Mouse (Mus musculus) CH12.LX (cell line): Measurements from ENCODE around the gene Map9. TPM values are rescaled to one million over a fixed set of nuclear protein-coding genes. Genes with fewer than 3 reads are reported as not detected.

Source experiments
- DNase-seq: peaks from one replicate; pipeline ENCODE4 v3.0.0-alpha.2; 2013; ENCODE audit errors: extremely low read depth
- H3K27ac ChIP-seq: 2 replicates; pipeline ENCODE4 v1.5.1; 2012; ENCODE audit warnings: low read depth, mild to moderate bottlenecking, control low read depth, moderate library complexity; ENCODE audit not compliant: insufficient read depth
- H3K27me3 ChIP-seq: replicated peaks from 2 replicates; pipeline ENCODE3; 2012; ENCODE audit warnings: inconsistent platforms
- H3K36me3 ChIP-seq, 2 experiments: replicated peaks in 1 of 2; 2 replicates each; pipeline versions ENCODE3 to v1.6.1; 2012; ENCODE audit warnings: inconsistent platforms in 1 of 2, low read length in 1 of 2, mild to moderate bottlenecking in 1 of 2, mixed read lengths in 1 of 2, moderate library complexity in 1 of 2; ENCODE audit not compliant: control insufficient read depth in 1 of 2, insufficient read depth in 1 of 2
- H3K4me1 ChIP-seq, 2 experiments: 2 replicates each; pipeline ENCODE4 v1.6.1; 2012; ENCODE audit warnings: inconsistent platforms in 1 of 2, moderate library complexity in 1 of 2; ENCODE audit not compliant: insufficient read depth in 2 of 2, control insufficient read depth in 1 of 2
- H3K4me2 ChIP-seq: 2 replicates; pipeline ENCODE4 v1.6.1; 2012; ENCODE audit warnings: low read depth, mild to moderate bottlenecking, control low read depth; ENCODE audit not compliant: poor library complexity, insufficient read depth, severe bottlenecking
- H3K4me3 ChIP-seq, 3 experiments: fragments of 150-350 bp in 1 of 3; sonication (generic) in 1 of 3; replicated peaks in 1 of 3; 2 replicates each; pipeline versions ENCODE3 to v1.5.1; 2011 to 2012; ENCODE audit warnings: low read depth in 2 of 3, low read length in 2 of 3, mild to moderate bottlenecking in 2 of 3, moderate library complexity in 2 of 3, control low read depth in 1 of 3, improper control_type of control experiment in 1 of 3, inconsistent platforms in 1 of 3, mixed read lengths in 1 of 3; ENCODE audit not compliant: poor library complexity in 1 of 3
- H3K79me2 ChIP-seq: replicated peaks from 2 replicates; pipeline ENCODE4 v1.6.1; 2012; ENCODE audit warnings: mild to moderate bottlenecking, moderate library complexity; ENCODE audit not compliant: control insufficient read depth, poor library complexity, insufficient read depth, severe bottlenecking; ENCODE audit errors: extremely low read depth
- H3K9ac ChIP-seq: 2 replicates; pipeline ENCODE4 v1.6.1; 2012; ENCODE audit warnings: low read depth, mild to moderate bottlenecking, control low read depth, moderate library complexity; ENCODE audit not compliant: insufficient read depth
- H3K9me3 ChIP-seq: replicated peaks from 2 replicates; pipeline ENCODE3; 2012; ENCODE audit warnings: low read length, inconsistent platforms, mixed read lengths
- CHD1 ChIP-seq: IDR thresholded peaks from 2 replicates; pipeline ENCODE4 v1.6.1; 2012; ENCODE audit warnings: low read depth, low read length, improper control_type of control experiment, inconsistent platforms
- CTCF ChIP-seq, 2 experiments: IDR thresholded peaks in 1 of 2; conservative IDR thresholded peaks in 1 of 2; 2 replicates each; pipeline ENCODE4 v1.5.1; 2011 to 2012; ENCODE audit warnings: low read depth in 2 of 2, low read length in 2 of 2, improper control_type of control experiment in 1 of 2, inconsistent platforms in 1 of 2, mild to moderate bottlenecking in 1 of 2, moderate library complexity in 1 of 2
- E2F4 ChIP-seq: IDR thresholded peaks from 2 replicates; pipeline ENCODE4 v1.6.1; 2011; ENCODE audit warnings: low read depth, low read length, improper control_type of control experiment; ENCODE audit not compliant: insufficient replicate concordance
- ELF1 ChIP-seq: IDR thresholded peaks from 2 replicates; pipeline ENCODE4 v1.6.1; 2014; ENCODE audit warnings: low read depth, mild to moderate bottlenecking, inconsistent platforms, low read length, improper control_type of control experiment
- IRF4 ChIP-seq: IDR thresholded peaks from 2 replicates; pipeline ENCODE4 v1.6.1; 2014; ENCODE audit warnings: low read depth, mild to moderate bottlenecking, inconsistent platforms, low read length, improper control_type of control experiment
- KAT2A ChIP-seq: IDR thresholded peaks from 2 replicates; pipeline ENCODE4 v1.6.1; 2012; ENCODE audit warnings: low read length, improper control_type of control experiment, inconsistent platforms; ENCODE audit not compliant: insufficient replicate concordance
- MAZ ChIP-seq: IDR thresholded peaks from 2 replicates; pipeline ENCODE4 v1.6.1; 2012; ENCODE audit warnings: low read depth, mild to moderate bottlenecking, inconsistent platforms, low read length, improper control_type of control experiment, moderate library complexity
- MEF2A ChIP-seq: IDR thresholded peaks from 2 replicates; pipeline ENCODE4 v1.6.1; 2014; ENCODE audit warnings: low read depth, mild to moderate bottlenecking, inconsistent platforms, low read length, improper control_type of control experiment, borderline replicate concordance
- MYC ChIP-seq: IDR thresholded peaks from 2 replicates; pipeline ENCODE4 v1.6.1; 2011; ENCODE audit warnings: low read depth, mild to moderate bottlenecking, improper control_type of control experiment, low read length
- NRF1 ChIP-seq: IDR thresholded peaks from 2 replicates; pipeline ENCODE4 v1.6.1; 2014; ENCODE audit warnings: low read depth, mild to moderate bottlenecking, inconsistent platforms, low read length, improper control_type of control experiment, moderate library complexity
- POLR2AphosphoS2 ChIP-seq: IDR thresholded peaks from 2 replicates; pipeline ENCODE4 v1.6.1; 2011; ENCODE audit warnings: low read depth, low read length, improper control_type of control experiment
- SIN3A ChIP-seq: IDR thresholded peaks from 2 replicates; pipeline ENCODE4 v1.6.1; 2012; ENCODE audit warnings: low read length, improper control_type of control experiment, inconsistent platforms
- SMC3 ChIP-seq: IDR thresholded peaks from 2 replicates; pipeline ENCODE4 v1.6.1; 2011; ENCODE audit warnings: low read depth, low read length, improper control_type of control experiment
- TBP ChIP-seq: conservative IDR thresholded peaks from 2 replicates; pipeline ENCODE4 v1.6.1; 2011; ENCODE audit warnings: low read depth, low read length, improper control_type of control experiment
- TCF12 ChIP-seq: IDR thresholded peaks from 2 replicates; pipeline ENCODE4 v1.6.1; 2014; ENCODE audit warnings: low read depth, mild to moderate bottlenecking, inconsistent platforms, low read length, improper control_type of control experiment
- USF2 ChIP-seq: conservative IDR thresholded peaks from 2 replicates; pipeline ENCODE4 v1.6.1; 2011; ENCODE audit warnings: low read depth, low read length, improper control_type of control experiment
- ZKSCAN1 ChIP-seq: IDR thresholded peaks from 2 replicates; pipeline ENCODE4 v1.6.1; 2012; ENCODE audit warnings: low read depth, inconsistent platforms, low read length, improper control_type of control experiment, borderline replicate concordance
- ZMIZ1 ChIP-seq: IDR thresholded peaks from 2 replicates; pipeline ENCODE4 v1.6.1; 2012; ENCODE audit warnings: low read depth, mild to moderate bottlenecking, inconsistent platforms, low read length, improper control_type of control experiment
- ZNF384 ChIP-seq: IDR thresholded peaks from 2 replicates; pipeline ENCODE4 v1.6.1; 2012; ENCODE audit warnings: low read depth, low read length, improper control_type of control experiment, inconsistent platforms
- dilution Hi-C: fragments of 300-500 bp; cut with MboI; formaldehyde crosslinking; loops from 2 replicates; pipeline ENCODE4 v1.14.3; 2020; ENCODE audit warnings: low sequenced_read_pairs; ENCODE audit not compliant: extremely low pct_unique_long_range_greater_than_20kb, extremely low pct_ligation_motif_present
- in situ Hi-C: fragments of 300-500 bp; cut with MboI; formaldehyde crosslinking; loops from 3 replicates; pipeline ENCODE4 v1.14.3; 2019; ENCODE audit warnings: low sequenced_read_pairs, low pct_ligation_motif_present, low pct_unique_long_range_greater_than_20kb, mixed read lengths
- polyA plus RNA-seq: library from polyadenylated mRNA; unstranded; fragments of >175 nt; gene quantifications from 2 replicates; pipeline ENCODE4 v1.2.1, GENCODE M21; 2012; ENCODE audit warnings: low read depth; ENCODE audit not compliant: insufficient read length
- total RNA-seq, 2 experiments: library from RNA; depleted of rRNA; stranded (reverse); fragments of 300-350 nt in 1 of 2; fragments of >200 nt in 1 of 2; gene quantifications; 2 replicates each; pipeline ENCODE4 v1.2.3; 2012 to 2014

Map9 gene
- total and polyA plus RNA-seq, 3 experiments: not detected

DNA sequence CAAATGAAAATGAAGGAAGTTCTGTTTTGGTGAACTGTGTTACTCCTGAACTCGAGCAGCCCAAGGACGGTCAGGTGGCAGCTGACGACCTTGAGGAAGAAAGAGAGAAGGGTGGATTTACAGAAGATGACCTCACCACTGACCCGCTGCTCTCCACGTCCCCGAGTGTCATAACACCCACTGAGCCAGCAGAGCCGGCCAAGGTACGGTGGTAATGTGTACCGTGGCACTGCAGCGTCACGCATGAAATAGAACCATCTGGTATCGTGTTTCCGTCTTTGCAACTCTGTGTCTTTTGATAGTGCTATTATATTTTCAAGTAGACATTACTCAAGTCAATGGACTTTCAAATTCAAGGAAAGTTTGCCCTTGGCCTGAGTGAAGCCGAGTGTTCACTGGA is 19.1 kb downstream of the Map9 start:
- H3K4me2 ChIP-seq: no peak overlapping the region
- TF ChIP-seq CHD1 (no peak), POLR2AphosphoS2 (no peak), SMC3 (no peak), ZKSCAN1 (no peak), ZNF384 (no peak), NRF1 (no peak), CTCF (conservative IDR thresholded peaks at IDR 0.05 in 1 of 2, IDR thresholded peaks at IDR 0.05 in 1 of 2; ENCODE audit: low read depth in 2 of 2, low read length in 2 of 2) (no peak), TCF12 (no peak), ZMIZ1 (no peak), MEF2A (no peak), MYC (no peak)
- no peaks in the 10 kb centered on the region for H3K79me2 ChIP-seq
- H3K9ac ChIP-seq: no peak overlapping the region
- no peaks in the 10 kb centered on the region for H3K9me3 ChIP-seq
- no peaks in the 10 kb centered on the region for H3K27me3 ChIP-seq
- H3K36me3 ChIP-seq: no peaks in the 10 kb centered on the region
- no peak overlapping the region for H3K27ac ChIP-seq
- H3K4me3 ChIP-seq: no peak overlapping the region
- H3K4me1 ChIP-seq: peaks cover 0 to 9% of the 10 kb centered on the region in 2 experiments; a peak in 1 of 4 replicates
- DNase-seq: no peak
- in situ Hi-C loops: no loop called here
- dilution Hi-C loops: no loop called here

DNA sequence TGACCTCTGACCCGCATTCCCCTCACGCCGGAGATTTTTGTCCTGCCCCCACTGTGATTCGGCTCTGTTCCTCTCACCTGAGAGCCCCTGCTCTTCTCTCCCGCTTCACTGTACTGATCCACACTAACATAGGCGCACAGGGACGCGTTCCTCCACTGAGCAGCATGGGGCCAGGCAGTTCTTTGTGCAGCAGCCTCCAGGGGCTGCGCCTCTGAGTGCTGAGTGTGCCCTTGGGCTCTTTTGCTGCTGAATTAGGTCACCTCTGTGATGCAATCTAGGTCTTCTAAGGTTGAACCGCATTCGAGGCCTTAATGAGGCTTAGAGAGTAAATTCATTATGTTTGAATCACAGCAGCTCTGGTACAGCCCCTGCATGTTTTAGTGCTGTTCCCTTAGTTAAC is 24.5 kb downstream of the Map9 start:
- H3K9me3 ChIP-seq: no peaks in the 10 kb centered on the region
- no peaks in the 10 kb centered on the region for H3K36me3 ChIP-seq
- no peak overlapping the region for H3K4me3 ChIP-seq
- no peak overlapping the region for H3K27ac ChIP-seq
- H3K4me2 ChIP-seq: no peak overlapping the region
- H3K9ac ChIP-seq: no peak overlapping the region
- H3K79me2 ChIP-seq: no peaks in the 10 kb centered on the region
- in situ Hi-C loops: no loop called here
- no peak for DNase-seq
- dilution Hi-C loops: no loop called here
- no peak for TF ChIP-seq ZNF384
- TF ChIP-seq IRF4: no peak
- TF ChIP-seq USF2: no peak
- TF ChIP-seq CTCF (conservative IDR thresholded peaks at IDR 0.05 in 1 of 2, IDR thresholded peaks at IDR 0.05 in 1 of 2; ENCODE audit: low read depth in 2 of 2, low read length in 2 of 2): no peak
- TF ChIP-seq E2F4: no peak
- no peak for TF ChIP-seq TCF12
- TF ChIP-seq TBP: no peak
- no peak for TF ChIP-seq SIN3A
- no peak for TF ChIP-seq MAZ
- no peak for TF ChIP-seq KAT2A
- TF ChIP-seq ELF1: no peak
- H3K27me3 ChIP-seq: no peaks in the 10 kb centered on the region
- no peaks in the 10 kb centered on the region for H3K4me1 ChIP-seq
